Mouse (Mus musculus) monocyte, adult 2 months (primary cell): ENCODE data around the gene Acox3.

Source experiments
- DNase-seq, 2 experiments: peaks; one replicate each; pipeline ENCODE4 v3.0.0; 2022; ENCODE audit warnings: low spot score in 2 of 2, low read depth in 1 of 2

Gene Acox3

GRCm38 (mm10) chr5:35646927-35647326 lies 64.1 kb downstream of the Acox3 start:
- no peak for DNase-seq

DNA sequence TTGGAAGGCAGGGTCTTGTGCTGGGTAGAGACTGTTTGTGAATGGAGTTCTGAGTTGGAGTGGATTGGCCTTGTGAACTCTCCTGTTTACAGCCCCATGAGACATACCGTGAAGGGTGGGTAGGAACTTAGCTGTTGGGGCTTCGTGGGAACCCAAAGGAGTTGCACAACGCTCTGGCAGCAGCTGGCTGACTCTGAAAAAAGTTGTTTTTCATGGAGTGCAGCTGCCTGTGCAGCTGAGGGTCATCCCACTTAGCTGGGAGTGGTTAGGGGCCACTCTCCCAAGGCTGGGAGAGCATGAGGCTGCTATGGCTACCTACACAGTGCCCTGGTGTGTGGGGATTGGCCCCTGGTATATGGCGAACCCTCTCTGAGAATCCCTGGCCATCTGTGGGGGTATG lies 64.7 kb downstream of the Acox3 start:
- no peak for DNase-seq

- DNase-seq = no peak
Observed at GRCm38 (mm10) chr5:35648230-35648629, 65.4 kb downstream of the Acox3 start.

GRCm38 (mm10) chr5:35652319-35652718 lies 69.5 kb downstream of the Acox3 start:
- no peak for DNase-seq

DNA sequence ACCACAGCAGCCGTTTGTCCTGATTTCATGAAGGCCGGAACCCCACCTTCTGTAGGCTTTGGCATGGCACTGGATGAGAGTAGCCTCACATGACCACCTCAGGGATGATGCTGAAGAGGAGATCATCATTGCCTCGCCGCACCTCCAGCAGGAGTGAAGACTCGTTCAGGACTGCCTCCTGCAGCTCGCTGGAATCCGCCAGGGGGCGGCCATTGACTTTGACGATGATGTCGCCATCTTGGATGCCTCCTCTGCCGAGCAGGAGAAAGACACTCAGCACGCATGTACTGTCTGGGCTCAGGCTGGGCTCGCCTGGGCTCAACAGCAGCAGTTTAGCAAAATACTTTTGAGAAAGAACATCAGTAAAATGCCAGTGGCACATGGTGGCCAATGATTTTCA lies 70.0 kb downstream of the Acox3 start:
- DNase-seq = no peak

GRCm38 (mm10) chr5:35653743-35654395 lies 71.0 kb downstream of the Acox3 start:
- no peak for DNase-seq

DNA sequence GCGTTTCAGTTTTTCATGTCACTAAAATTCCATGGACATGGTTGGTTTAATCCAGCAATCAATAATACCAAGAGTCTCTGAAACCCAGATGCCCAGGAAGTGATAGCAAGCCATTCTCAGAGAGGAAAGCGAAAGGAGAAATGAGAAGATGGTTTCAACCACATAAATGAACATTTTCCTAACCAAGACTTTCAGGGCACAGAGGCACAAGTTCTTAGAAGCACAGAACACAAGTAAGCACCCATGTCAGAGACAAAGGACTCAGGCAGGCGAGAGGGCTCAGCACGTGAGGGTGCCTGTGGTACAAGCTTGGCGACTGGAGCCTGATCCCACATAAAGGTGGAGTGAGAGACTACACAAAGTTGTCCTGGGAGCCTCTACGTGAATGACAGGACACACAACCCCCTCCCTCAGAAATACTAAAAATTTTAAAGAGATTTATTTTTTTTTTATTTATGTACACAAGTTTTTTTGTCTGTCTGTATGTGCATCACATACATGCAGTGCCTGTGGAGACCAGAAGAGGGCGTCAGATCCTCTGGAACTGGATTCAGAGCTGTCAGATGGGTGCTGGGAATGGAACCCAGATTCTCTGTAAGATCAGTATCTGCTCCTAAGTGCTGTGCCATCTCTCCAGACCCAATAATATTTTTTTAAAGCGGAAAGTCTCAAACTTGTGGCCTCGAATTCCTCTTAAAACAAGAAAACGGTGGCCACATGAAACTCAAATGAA lies 73.1 kb downstream of the Acox3 start:
- DNase-seq = no peak

DNA sequence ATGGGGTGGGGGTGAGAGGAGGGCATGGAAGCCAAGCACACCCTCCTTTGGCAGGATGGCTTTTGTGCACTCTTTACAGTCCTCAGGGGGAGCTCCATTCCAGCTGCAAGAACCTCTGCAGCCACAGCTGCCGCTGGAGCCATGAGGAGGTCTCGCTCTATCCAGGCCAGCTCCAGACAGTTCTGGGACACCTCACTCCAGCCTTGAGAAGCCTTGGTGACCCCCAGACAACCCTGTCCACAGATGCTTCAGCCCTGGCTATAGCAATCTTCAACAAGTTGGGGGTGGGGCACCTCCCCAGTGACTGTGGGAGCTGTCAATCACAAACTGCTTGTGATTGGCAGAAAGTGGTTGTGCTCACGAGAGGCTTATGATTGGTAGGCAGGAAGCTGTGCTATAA lies 76.7 kb downstream of the Acox3 start:
- no peak for DNase-seq

DNA sequence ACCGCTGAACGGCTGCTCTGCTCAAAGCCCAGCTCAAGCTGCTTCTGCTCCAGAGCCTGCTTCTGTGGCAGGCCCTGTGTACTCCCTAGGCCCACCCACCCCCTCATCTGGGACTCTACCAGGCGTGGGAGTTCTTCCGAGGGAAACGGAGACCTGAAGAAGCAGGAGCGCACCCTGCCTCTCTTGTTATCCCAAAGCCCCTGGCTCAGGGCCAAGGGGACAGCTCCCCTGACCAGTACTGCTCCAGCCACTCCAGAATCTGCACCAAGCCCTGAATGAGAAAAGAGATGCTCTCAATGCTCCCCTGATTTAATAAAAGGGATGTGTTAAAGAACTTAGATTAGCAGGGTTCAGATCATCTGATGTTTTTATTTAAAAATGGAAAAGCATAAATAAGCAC lies 78.4 kb downstream of the Acox3 start:
- DNase-seq = no peak

GRCm38 (mm10) chr5:35662021-35662545 lies 79.2 kb downstream of the Acox3 start:
- no peak for DNase-seq
